Mouse (Mus musculus) layer of hippocampus, postnatal 10 days (tissue): ENCODE measurements around the gene Gm4881. TPM values are rescaled to one million over a fixed set of nuclear protein-coding genes. Genes with fewer than 3 reads are reported as not detected.

Source experiments
- microRNA-seq, 2 experiments: library from miRNA; unstranded; fragments of <30 nt; microRNA quantifications; one replicate each; pipeline ENCODE4 v1.2.0; 2021
- total RNA-seq, 2 experiments: library from RNA; stranded (reverse); gene quantifications; 2 replicates each; pipeline ENCODE4 v1.2.3; 2021

The Gm4881 gene
- total RNA-seq, 2 experiments from 2014 or later = not detected

Small RNAs within 50 kb of the gene (microRNA-seq; reads per million reads assigned to microRNA genes)
- gene Mir7046 (3.3 to 7.3 reads per million in 2 experiments), gene Mir7047 (13.0 to 23.7 reads per million in 2 experiments)

Other genes with a start within 250 kb of the Gm4881 start
- gene BC049730, start 235.3 kb downstream of the Gm4881 start, total RNA-seq = not detected
- not detected for gene Gm4763, start 217.6 kb downstream of the Gm4881 start, total RNA-seq
- not detected for gene Cd177, start 184.2 kb downstream of the Gm4881 start, total RNA-seq
- gene Ceacam10, start 167.3 kb downstream of the Gm4881 start, total RNA-seq = not detected
- 1 to 10 TPM; 1.8 to 7.7 TPM for gene Gm9844, start 82.3 kb downstream of the Gm4881 start, total RNA-seq
- gene Lypd4, start 74.6 kb downstream of the Gm4881 start, total RNA-seq = not detected
- under 1 TPM in 1 of 2 experiments, not detected in 1; 0.27 TPM for gene Dmrtc2, start 74.4 kb downstream of the Gm4881 start, total RNA-seq
- 100 to 1,000 TPM; 563 to 573 TPM for gene Rps19, start 60.1 kb downstream of the Gm4881 start, total RNA-seq
- not detected for gene Cd79a, start 47.1 kb downstream of the Gm4881 start, total RNA-seq
- 10 to 100 TPM; 83.0 to 97.9 TPM for gene Arhgef1, start 41.6 kb downstream of the Gm4881 start, total RNA-seq
- gene Rabac1, start 28.3 kb upstream of the Gm4881 start, total RNA-seq = 100 to 1,000 TPM; 247 to 271 TPM
- gene Atp1a3, start 61.5 kb upstream of the Gm4881 start, total RNA-seq = 1,000 to 10,000 TPM; 1,908 to 2,310 TPM
- 100 to 1,000 TPM; 236 to 252 TPM for gene Grik5, start 127.9 kb upstream of the Gm4881 start, total RNA-seq
- gene Zfp574, start 128.1 kb upstream of the Gm4881 start, total RNA-seq = 10 to 100 TPM; 21.4 to 23.2 TPM
- gene Pou2f2, start 235.2 kb upstream of the Gm4881 start, total RNA-seq = 10 to 100 TPM; 10.1 to 11.3 TPM